Mouse (Mus musculus) liver, adult 2 months (tissue): ENCODE data around the gene Thrb. TPM values are rescaled to one million over a fixed set of nuclear protein-coding genes. Genes with fewer than 3 reads are reported as not detected.

ENCODE experiments used
- DNase-seq: peaks from one replicate; pipeline ENCODE4 v3.0.0-alpha.2; 2011; ENCODE audit warnings: low read depth, low spot score; ENCODE audit errors: extremely low read depth
- H3K27ac ChIP-seq: fragments of 200-500 bp; replicated peaks from 2 replicates; pipeline ENCODE4 v1.5.1; 2012; ENCODE audit warnings: low read depth, mild to moderate bottlenecking, control low read depth, inconsistent platforms, low read length; ENCODE audit not compliant: insufficient read depth
- H3K27me3 ChIP-seq: fragments of 200-500 bp; 2 replicates; pipeline ENCODE4 v1.6.1; 2012; ENCODE audit warnings: mild to moderate bottlenecking, moderate library complexity, low read length, inconsistent platforms; ENCODE audit not compliant: control insufficient read depth, insufficient read depth
- H3K36me3 ChIP-seq: fragments of 200-500 bp; 2 replicates; pipeline ENCODE4 v1.6.1; 2012; ENCODE audit warnings: low read length, inconsistent platforms; ENCODE audit not compliant: control insufficient read depth, insufficient read depth
- H3K4me1 ChIP-seq: fragments of 200-500 bp; 2 replicates; pipeline ENCODE4 v1.6.1; 2011; ENCODE audit warnings: low read length; ENCODE audit not compliant: control insufficient read depth, insufficient read depth
- H3K4me3 ChIP-seq: fragments of 200-500 bp; 2 replicates; pipeline ENCODE4 v1.5.1; 2011; ENCODE audit warnings: low read depth, mild to moderate bottlenecking, control low read depth, low read length, moderate library complexity; ENCODE audit not compliant: insufficient read depth
- H3K79me2 ChIP-seq: fragments of 200-500 bp; 2 replicates; pipeline ENCODE4 v1.6.1; 2012; ENCODE audit warnings: inconsistent platforms, mild to moderate bottlenecking, low read length, moderate library complexity; ENCODE audit not compliant: control insufficient read depth, insufficient read depth
- H3K9ac ChIP-seq: fragments of 200-500 bp; 2 replicates; pipeline ENCODE4 v1.6.1; 2012; ENCODE audit warnings: low read depth, mild to moderate bottlenecking, control low read depth, inconsistent platforms, low read length
- CTCF ChIP-seq: fragments of 200-500 bp; IDR thresholded peaks from 2 replicates; pipeline ENCODE4 v1.5.1; 2011; ENCODE audit warnings: low read depth, low read length, control low read depth
- POLR2A ChIP-seq: fragments of 200-500 bp; IDR thresholded peaks from 2 replicates; pipeline ENCODE4 v1.6.1; 2011; ENCODE audit warnings: low read length, control low read depth; ENCODE audit not compliant: insufficient read depth; ENCODE audit errors: extremely low read depth
- WGBS: fragments of 180-500 bp; shearing (Covaris S2); methylation state at CpG from one replicate; pipeline ENCODE4 v1.1.7; 2018; 5-methylcytosine and 5-hydroxymethylcytosine counted together
- polyA plus RNA-seq: library from polyadenylated mRNA; depleted of rRNA; stranded (reverse); fragments of >200 nt; gene quantifications from 2 replicates; pipeline ENCODE4 v1.2.3, GENCODE M21; 2012
- total RNA-seq: library from RNA; depleted of rRNA; stranded (reverse); fragments of >200 nt; gene quantifications from 2 replicates; pipeline ENCODE4 v1.2.3, GENCODE M21; 2014

Thrb gene
- total and polyA plus RNA-seq, 2 experiments: 8.6 to 34.6 TPM

DNA sequence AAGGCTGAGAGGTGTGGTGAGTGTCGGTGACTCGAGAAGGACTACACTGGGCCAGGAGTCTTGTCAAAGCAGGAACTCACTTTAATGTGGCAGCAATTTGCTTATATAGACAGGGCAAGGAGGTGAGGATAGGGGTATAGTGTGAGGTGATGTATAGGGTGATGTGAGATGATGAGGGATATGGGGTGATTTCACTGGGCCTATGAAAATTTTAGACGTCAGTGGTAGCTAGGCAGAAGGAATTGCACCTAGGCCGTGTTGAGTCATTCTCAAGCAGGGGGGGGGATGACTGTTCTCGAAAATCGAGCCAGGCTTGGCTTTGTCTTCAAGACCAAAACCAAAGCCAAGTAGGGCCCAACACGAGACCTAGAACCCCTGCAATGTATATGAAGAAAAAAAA is 162.7 kb downstream of the Thrb start:
- DNase-seq: no peak
- TF ChIP-seq POLR2A (no peak), CTCF (no peak)
- no peak overlapping the region for H3K27ac ChIP-seq
- H3K9ac ChIP-seq: no peak overlapping the region
- H3K79me2 ChIP-seq: peaks cover 15% of the 10 kb centered on the region
- no peak overlapping the region for H3K4me3 ChIP-seq
- no peaks in the 10 kb centered on the region for H3K27me3 ChIP-seq
- WGBS: 84% methylated on average over 7 of the region's 7 CpGs
- peaks cover 7% of the 10 kb centered on the region for H3K4me1 ChIP-seq
- H3K36me3 ChIP-seq: peaks cover 7% of the 10 kb centered on the region

DNA sequence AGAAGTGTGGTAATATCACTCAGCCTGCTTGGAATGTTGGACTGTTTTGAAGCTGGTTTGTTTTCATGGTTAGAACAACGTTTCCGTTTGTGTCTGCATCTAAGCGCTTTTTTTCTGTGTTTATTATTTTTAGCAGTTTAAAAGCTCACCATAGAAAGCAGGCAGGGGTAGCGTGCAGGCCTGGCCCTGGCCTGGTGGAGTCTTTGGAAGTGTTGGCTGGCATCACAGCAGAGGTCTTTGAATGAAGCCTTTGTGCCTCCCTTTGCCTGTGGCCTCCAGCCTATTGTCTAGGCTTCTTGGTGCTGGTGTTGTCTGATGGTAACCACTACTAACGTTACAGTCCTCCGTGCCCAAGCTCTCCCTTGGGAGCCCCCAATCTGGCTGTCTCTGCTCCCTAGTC is 167.3 kb downstream of the Thrb start:
- Histone ChIP-seq H3K4me1 (no peaks in the 10 kb centered on the region; the same call in 1 of the 2 replicates), H3K9ac (no peak overlapping the region), H3K79me2 (peaks cover 10% of the 10 kb centered on the region; the same call in 1 of the 2 replicates), H3K36me3 (peaks cover 22% of the 10 kb centered on the region), H3K4me3 (no peak overlapping the region), H3K27me3 (no peaks in the 10 kb centered on the region), H3K27ac (no peak overlapping the region)
- 88% methylated on average over 6 of the region's 6 CpGs for WGBS
- DNase-seq: no peak
- TF ChIP-seq CTCF (no peak), POLR2A (no peak)

DNA sequence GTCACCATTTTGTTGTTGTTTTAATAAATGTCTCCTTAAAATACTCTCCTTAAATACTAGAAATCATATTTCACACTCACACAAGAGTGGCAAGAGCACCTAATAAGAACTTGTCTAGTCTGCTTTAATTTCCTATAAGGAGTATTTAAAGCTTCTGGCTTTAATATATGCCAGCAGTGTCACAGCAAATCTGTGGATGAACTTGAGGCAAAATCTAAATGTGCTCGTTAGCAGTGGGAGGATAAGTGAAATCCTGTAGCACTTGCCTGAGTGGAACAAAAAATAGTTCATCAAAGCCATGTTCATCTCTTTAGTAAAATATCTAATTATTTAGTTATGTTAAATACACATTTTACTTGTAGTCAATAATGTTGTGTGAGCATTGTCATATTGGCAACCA is 175.7 kb downstream of the Thrb start:
- Histone ChIP-seq H3K4me1 (peaks cover 8% of the 10 kb centered on the region), H3K27me3 (no peaks in the 10 kb centered on the region), H3K27ac (no peak overlapping the region), H3K9ac (no peak overlapping the region), H3K4me3 (no peak overlapping the region), H3K79me2 (peaks cover 19% of the 10 kb centered on the region; the same call in 1 of the 2 replicates), H3K36me3 (peaks cover 5% of the 10 kb centered on the region; the same call in 1 of the 2 replicates)
- 81% methylated on average over 1 of the region's 1 CpGs for WGBS
- TF ChIP-seq CTCF (no peak), POLR2A (no peak)
- no peak for DNase-seq

DNA sequence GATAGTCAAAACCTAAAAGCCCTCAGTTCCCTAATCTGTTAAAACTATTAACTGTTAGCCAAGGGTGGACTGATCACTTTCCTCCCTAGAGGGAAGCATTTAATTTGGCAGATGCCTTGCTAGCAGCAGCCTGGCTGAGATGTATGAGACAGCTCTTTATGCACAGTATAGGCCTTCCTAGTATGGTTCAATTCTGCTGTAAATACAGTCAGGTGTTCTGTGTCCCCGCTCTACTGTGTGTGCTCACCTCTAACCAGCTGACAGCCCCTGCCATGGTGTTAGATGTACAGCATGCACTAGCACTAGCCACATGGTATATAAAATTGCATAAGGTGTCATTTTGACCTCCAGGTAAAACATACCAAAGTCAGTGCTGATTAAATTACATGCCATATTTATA is 176.7 kb downstream of the Thrb start:
- no peak for DNase-seq
- WGBS: 97% methylated on average over 1 of the region's 1 CpGs
- Histone ChIP-seq H3K4me3 (no peak overlapping the region), H3K27ac (no peak overlapping the region), H3K9ac (no peak overlapping the region), H3K27me3 (no peaks in the 10 kb centered on the region), H3K36me3 (peaks cover under 1% of the 10 kb centered on the region), H3K4me1 (peaks cover 8% of the 10 kb centered on the region), H3K79me2 (peaks cover 24% of the 10 kb centered on the region; the same call in 1 of the 2 replicates)
- no peak for TF ChIP-seq POLR2A
- TF ChIP-seq CTCF: no peak

DNA sequence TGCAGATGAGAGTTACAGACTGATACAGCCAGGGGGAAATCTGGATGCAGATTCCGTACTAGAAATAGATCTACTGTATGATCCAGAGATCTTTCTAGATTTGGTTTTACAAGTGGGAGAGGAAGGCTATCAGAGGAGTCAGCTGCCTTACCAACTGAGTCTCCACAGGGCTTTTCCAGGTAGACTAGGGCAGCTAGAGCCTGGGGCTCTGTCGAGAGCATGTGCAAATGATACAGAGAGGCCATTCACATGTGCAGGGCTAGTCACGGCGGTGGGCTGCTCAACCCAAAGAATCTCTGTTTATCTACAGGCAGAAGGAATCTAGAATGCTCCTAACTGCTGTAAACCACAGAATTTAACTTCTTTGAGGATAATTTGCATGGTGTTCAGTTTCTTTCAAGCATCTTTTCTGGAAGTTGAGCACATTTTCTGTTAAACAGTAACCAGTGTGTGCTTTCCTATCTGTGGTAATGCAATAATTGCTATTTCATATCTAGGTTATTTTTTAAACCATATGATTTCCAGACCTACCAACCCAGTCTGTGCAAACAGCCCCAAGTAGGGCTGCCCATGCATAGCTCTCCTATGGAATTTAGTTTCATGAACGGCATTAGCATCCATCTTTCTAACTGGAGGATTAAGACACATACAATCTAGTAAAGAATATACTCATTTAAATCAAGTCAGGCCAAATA is 185.1 kb downstream of the Thrb start:
- Histone ChIP-seq H3K27me3 (no peaks in the 10 kb centered on the region), H3K9ac (no peak overlapping the region), H3K4me1 (peaks cover 16% of the 10 kb centered on the region), H3K27ac (peak overlapping the region; percentile 60; the same call in 1 of the 2 replicates), H3K36me3 (no peaks in the 10 kb centered on the region; the same call in 1 of the 2 replicates), H3K79me2 (peaks cover 16% of the 10 kb centered on the region; the same call in 1 of the 2 replicates), H3K4me3 (no peak overlapping the region)
- 29% methylated on average over 5 of the region's 5 CpGs for WGBS
- TF ChIP-seq CTCF (no peak), POLR2A (no peak)
- DNase-seq: peak; percentile 78

DNA sequence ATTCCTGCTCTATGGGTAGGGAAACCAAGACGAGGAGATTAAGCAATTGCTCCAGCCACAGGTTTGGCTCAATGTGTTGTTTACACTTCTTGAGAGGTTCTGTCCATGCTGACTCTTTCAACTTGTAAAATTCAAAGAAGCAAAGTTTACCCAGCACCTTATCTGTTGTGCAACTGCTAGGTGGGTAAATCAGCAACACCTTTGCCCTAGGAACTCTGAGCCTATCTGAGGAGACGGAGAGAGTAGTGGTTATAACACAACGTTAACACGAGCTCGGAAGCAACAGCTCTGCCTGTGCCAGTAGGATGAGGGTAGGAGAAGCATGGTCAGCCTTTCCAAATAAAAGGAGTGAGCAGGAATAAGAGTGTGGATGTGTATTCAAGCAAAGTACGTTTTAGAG is 185.8 kb downstream of the Thrb start:
- no peaks in the 10 kb centered on the region; the same call in 1 of the 2 replicates for H3K36me3 ChIP-seq
- WGBS: 20% methylated on average over 6 of the region's 6 CpGs
- no peak overlapping the region for H3K9ac ChIP-seq
- H3K79me2 ChIP-seq: peaks cover 11% of the 10 kb centered on the region; the same call in 1 of the 2 replicates
- H3K4me1 ChIP-seq: peaks cover 16% of the 10 kb centered on the region
- peak overlapping the region; percentile 70 for H3K27ac ChIP-seq
- peak; percentile 99 for DNase-seq
- TF ChIP-seq CTCF (no peak), POLR2A (no peak)
- no peak overlapping the region for H3K4me3 ChIP-seq
- no peaks in the 10 kb centered on the region for H3K27me3 ChIP-seq
